Mouse (Mus musculus) CD4-positive, CD25-positive, alpha-beta regulatory T cell, adult 9 weeks (primary cell): ENCODE data around the gene Olfr167. TPM values are rescaled to one million over a fixed set of nuclear protein-coding genes. Genes with fewer than 3 reads are reported as not detected.

Experiments
- polyA plus RNA-seq: library from polyadenylated mRNA; unstranded; fragments of 100-300 nt; shearing (Covaris generic); gene quantifications from one replicate; pipeline ENCODE4 v1.2.1, GENCODE M21; 2017

Gene Olfr167
- polyA plus RNA-seq: not detected

GRCm38 (mm10) chr16:19522166-19522565, at the start of gene Olfr167:
TSS of gene Olfr167 (minus strand) at chr16:19522266.

GRCm38 (mm10) chr16:19571709-19572108, 49.6 kb upstream of the Olfr167 start, which contains the start of gene Olfr169:
TSS of gene Olfr169 (minus strand) at chr16:19571809.

GRCm38 (mm10) chr16:19535455-19535854, 13.4 kb upstream of the Olfr167 start, which contains the start of gene Olfr168:
TSS of gene Olfr168 (minus strand) at chr16:19535555.

GRCm38 (mm10) chr16:19483394-19483793, 38.7 kb downstream of the Olfr167 start, which contains the start of gene Olfr166:
TSS of gene Olfr166 (plus strand) at chr16:19483694.

Other genes starting within 250 kb of the Olfr167 start
- gene Olfr164, start 208.2 kb downstream of the Olfr167 start, polyA plus RNA-seq: not detected
- gene Olfr165, start 99.1 kb downstream of the Olfr167 start, polyA plus RNA-seq: not detected
- gene Olfr166, start 38.6 kb downstream of the Olfr167 start, polyA plus RNA-seq: 0.06 TPM
- not detected for gene Olfr168, start 13.3 kb upstream of the Olfr167 start, polyA plus RNA-seq
- gene Olfr169, start 49.5 kb upstream of the Olfr167 start, polyA plus RNA-seq: not detected
- gene Olfr170, start 89.6 kb upstream of the Olfr167 start, polyA plus RNA-seq: not detected
- gene Olfr171, start 107.7 kb upstream of the Olfr167 start, polyA plus RNA-seq: not detected
- not detected for gene Lamp3, start 184.1 kb upstream of the Olfr167 start, polyA plus RNA-seq
- 17.6 TPM for gene B3gnt5, start 237.9 kb upstream of the Olfr167 start, polyA plus RNA-seq